Mouse (Mus musculus): ENCODE measurements at regions not wholly inside any gene's neighbourhood (a gene's known extent, or its start where the extent isn't known, plus 50 kb on each side); places are given as distances from the start of the nearest gene placed in this dataset.

DNA sequence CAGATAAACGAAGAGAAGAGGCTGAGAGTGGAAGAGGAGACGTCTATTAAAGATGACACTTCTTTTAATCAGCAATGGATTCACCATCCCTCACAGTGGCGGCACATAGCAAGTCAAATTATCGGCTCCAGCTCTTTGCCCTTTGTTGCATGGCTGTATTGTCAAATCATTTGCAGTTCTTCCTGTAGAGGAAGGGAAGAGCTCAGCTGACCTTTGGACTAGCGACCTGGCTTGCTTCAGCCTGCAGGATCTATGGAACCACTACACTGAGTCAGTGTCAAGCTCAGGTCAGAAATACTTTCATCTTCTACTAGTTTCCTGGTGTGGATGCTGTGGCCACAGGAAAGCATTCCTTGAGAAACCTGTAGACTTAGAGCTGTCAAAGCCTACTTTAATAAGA, 450.4 kb upstream of the Cited2 start:
- TF ChIP-seq POLR2A (IDR thresholded peaks at IDR 0.05; ENCODE audit: extremely low read depth, insufficient read depth, low read length) (no peak), CTCF (IDR thresholded peaks at IDR 0.05; ENCODE audit: low read depth, low read length) (no peak)
- no peaks in the 10 kb centered on the region for H3K36me3 ChIP-seq (ENCODE audit: control insufficient read depth, insufficient read depth, low read length)

DNA sequence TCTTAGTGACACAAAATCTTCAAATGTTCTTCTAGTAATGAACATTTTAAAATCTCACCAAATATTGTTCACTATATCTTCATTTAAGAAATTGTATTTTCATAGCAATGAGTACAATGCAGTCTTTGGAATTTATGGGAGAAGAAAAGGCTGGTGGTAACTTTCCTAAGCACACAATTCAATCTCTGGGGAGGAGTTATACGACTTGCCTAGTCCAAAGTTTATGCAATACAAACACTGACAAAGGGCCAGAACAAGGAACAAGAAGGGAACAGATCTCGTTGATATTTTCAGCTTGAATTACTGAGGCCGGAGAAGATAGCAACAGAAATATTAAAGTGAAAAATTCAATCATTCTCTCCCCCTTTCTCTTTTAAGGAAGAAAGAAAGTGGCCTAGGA, 449.2 kb upstream of the Cited2 start:
- TF ChIP-seq CTCF (IDR thresholded peaks at IDR 0.05; ENCODE audit: low read depth, low read length): no peak
- TF ChIP-seq POLR2A (IDR thresholded peaks at IDR 0.05; ENCODE audit: extremely low read depth, insufficient read depth, low read length): no peak
- Histone ChIP-seq H3K27ac (replicated peaks; ENCODE audit: insufficient read depth, low read depth, low read length) (no peak overlapping the region), H3K79me2 (ENCODE audit: control insufficient read depth, insufficient read depth, low read length) (no peaks in the 10 kb centered on the region), H3K4me1 (ENCODE audit: control insufficient read depth, insufficient read depth, low read length) (no peaks in the 10 kb centered on the region), H3K9ac (ENCODE audit: low read depth, low read length) (no peak overlapping the region), H3K27me3 (ENCODE audit: control insufficient read depth, insufficient read depth, low read length) (no peaks in the 10 kb centered on the region), H3K4me3 (ENCODE audit: insufficient read depth, low read depth, low read length) (no peak overlapping the region), H3K36me3 (ENCODE audit: control insufficient read depth, insufficient read depth, low read length) (no peaks in the 10 kb centered on the region)
- WGBS: 53% methylated on average over 3 of the region's 3 CpGs
- peak; percentile 28 for DNase-seq (ENCODE audit: extremely low read depth, low read depth, low spot score)

More for the DNA sequence above, 450.4 kb upstream of the Cited2 start:
- peak; percentile 15 for DNase-seq (ENCODE audit: extremely low read depth, low read depth, low spot score)
- Histone ChIP-seq H3K79me2 (ENCODE audit: control insufficient read depth, insufficient read depth, low read length) (no peaks in the 10 kb centered on the region), H3K27me3 (ENCODE audit: control insufficient read depth, insufficient read depth, low read length) (no peaks in the 10 kb centered on the region), H3K4me3 (ENCODE audit: insufficient read depth, low read depth, low read length) (no peak overlapping the region), H3K4me1 (ENCODE audit: control insufficient read depth, insufficient read depth, low read length) (no peaks in the 10 kb centered on the region), H3K27ac (replicated peaks; ENCODE audit: insufficient read depth, low read depth, low read length) (no peak overlapping the region), H3K9ac (ENCODE audit: low read depth, low read length) (no peak overlapping the region)
- 68% methylated on average over 5 of the region's 5 CpGs for WGBS

DNA sequence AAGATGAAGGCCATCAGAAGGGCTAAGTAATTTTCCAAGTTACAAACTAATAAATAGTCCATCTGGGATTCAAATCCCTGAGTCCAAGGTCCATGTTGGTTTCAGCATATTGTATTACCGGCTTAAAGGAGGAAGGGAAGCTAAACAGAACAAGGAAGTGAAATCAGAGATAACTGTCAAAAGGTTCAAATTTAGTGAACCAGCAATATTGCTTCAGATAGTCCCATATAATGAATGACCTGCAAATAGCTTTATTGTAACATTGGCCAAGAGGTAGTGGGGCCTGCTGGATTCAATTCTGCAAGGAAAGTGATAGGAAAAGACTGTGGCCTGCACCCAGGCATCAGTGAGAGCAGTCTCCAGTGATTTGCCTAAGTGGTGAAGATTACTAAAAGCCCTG, 447.8 kb upstream of the Cited2 start:
- WGBS: 75% methylated on average over 1 of the region's 1 CpGs
- no peaks in the 10 kb centered on the region for H3K27me3 ChIP-seq (ENCODE audit: control insufficient read depth, insufficient read depth, low read length)
- no peak for TF ChIP-seq POLR2A (IDR thresholded peaks at IDR 0.05; ENCODE audit: extremely low read depth, insufficient read depth, low read length)
- TF ChIP-seq CTCF (IDR thresholded peaks at IDR 0.05; ENCODE audit: low read depth, low read length): no peak
- H3K27ac ChIP-seq (replicated peaks; ENCODE audit: insufficient read depth, low read depth, low read length): no peak overlapping the region
- H3K79me2 ChIP-seq (ENCODE audit: control insufficient read depth, insufficient read depth, low read length): no peaks in the 10 kb centered on the region
- DNase-seq (ENCODE audit: extremely low read depth, low read depth, low spot score): peak; percentile 8
- H3K36me3 ChIP-seq (ENCODE audit: control insufficient read depth, insufficient read depth, low read length): no peaks in the 10 kb centered on the region
- H3K4me1 ChIP-seq (ENCODE audit: control insufficient read depth, insufficient read depth, low read length): no peaks in the 10 kb centered on the region
- H3K9ac ChIP-seq (ENCODE audit: low read depth, low read length): no peak overlapping the region
- no peak overlapping the region for H3K4me3 ChIP-seq (ENCODE audit: insufficient read depth, low read depth, low read length)

DNA sequence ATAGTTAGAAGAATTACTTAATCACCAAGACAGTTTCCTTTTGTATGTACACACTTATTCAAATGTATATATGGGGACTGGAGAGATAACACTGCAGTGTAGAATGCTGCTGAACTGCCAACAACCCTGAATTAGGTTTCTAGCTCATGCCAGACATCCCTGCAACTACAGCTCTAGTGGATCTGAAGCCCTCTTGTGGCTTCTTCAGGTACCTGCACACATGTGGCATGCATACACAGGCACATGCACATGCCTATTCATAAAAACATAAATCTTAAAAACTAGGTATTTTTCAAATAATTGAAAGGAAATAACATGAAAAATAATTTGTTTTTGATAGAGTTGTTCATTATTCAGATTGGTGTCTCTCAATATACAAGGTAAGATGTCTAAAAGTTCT, 445.1 kb upstream of the Cited2 start:
- Histone ChIP-seq H3K79me2 (ENCODE audit: control insufficient read depth, insufficient read depth, low read length) (no peaks in the 10 kb centered on the region), H3K36me3 (ENCODE audit: control insufficient read depth, insufficient read depth, low read length) (no peaks in the 10 kb centered on the region), H3K4me1 (ENCODE audit: control insufficient read depth, insufficient read depth, low read length) (no peaks in the 10 kb centered on the region), H3K9ac (ENCODE audit: low read depth, low read length) (no peak overlapping the region), H3K27me3 (ENCODE audit: control insufficient read depth, insufficient read depth, low read length) (no peaks in the 10 kb centered on the region), H3K27ac (replicated peaks; ENCODE audit: insufficient read depth, low read depth, low read length) (no peak overlapping the region), H3K4me3 (ENCODE audit: insufficient read depth, low read depth, low read length) (no peak overlapping the region)
- TF ChIP-seq POLR2A (IDR thresholded peaks at IDR 0.05; ENCODE audit: extremely low read depth, insufficient read depth, low read length) (no peak), CTCF (IDR thresholded peaks at IDR 0.05; ENCODE audit: low read depth, low read length) (no peak)
- DNase-seq (ENCODE audit: extremely low read depth, low read depth, low spot score): no peak

DNA sequence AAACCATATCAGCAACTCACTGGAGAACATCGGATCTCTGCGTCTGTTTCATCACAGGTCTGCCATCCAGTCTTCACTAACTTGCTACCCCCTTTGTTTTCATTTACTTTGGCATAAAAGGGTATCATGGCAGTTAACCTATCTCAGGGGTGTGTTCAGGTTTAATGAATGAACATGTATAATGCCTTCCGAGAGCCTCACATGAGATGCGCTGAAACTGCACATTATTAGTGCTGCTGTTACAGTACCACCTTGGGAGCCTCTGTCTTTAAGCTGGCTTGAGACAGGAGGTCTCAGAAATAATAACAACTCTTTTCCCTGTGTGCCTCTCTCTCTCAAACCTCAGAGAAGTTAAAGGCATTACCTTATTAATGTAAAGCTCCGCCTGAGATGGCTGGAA, 438.2 kb upstream of the Cited2 start:
- no peaks in the 10 kb centered on the region for H3K36me3 ChIP-seq (ENCODE audit: control insufficient read depth, insufficient read depth, low read length)
- H3K27ac ChIP-seq (replicated peaks; ENCODE audit: insufficient read depth, low read depth, low read length): no peak overlapping the region
- H3K9ac ChIP-seq (ENCODE audit: low read depth, low read length): no peak overlapping the region
- no peak overlapping the region for H3K4me3 ChIP-seq (ENCODE audit: insufficient read depth, low read depth, low read length)
- TF ChIP-seq CTCF (IDR thresholded peaks at IDR 0.05; ENCODE audit: low read depth, low read length) (no peak), POLR2A (IDR thresholded peaks at IDR 0.05; ENCODE audit: extremely low read depth, insufficient read depth, low read length) (no peak)
- H3K27me3 ChIP-seq (ENCODE audit: control insufficient read depth, insufficient read depth, low read length): no peaks in the 10 kb centered on the region
- H3K4me1 ChIP-seq (ENCODE audit: control insufficient read depth, insufficient read depth, low read length): no peaks in the 10 kb centered on the region; the same call in 1 of the 2 replicates
- DNase-seq (ENCODE audit: extremely low read depth, low read depth, low spot score): no peak
- no peaks in the 10 kb centered on the region for H3K79me2 ChIP-seq (ENCODE audit: control insufficient read depth, insufficient read depth, low read length)
- 96% methylated on average over 5 of the region's 5 CpGs for WGBS

DNA sequence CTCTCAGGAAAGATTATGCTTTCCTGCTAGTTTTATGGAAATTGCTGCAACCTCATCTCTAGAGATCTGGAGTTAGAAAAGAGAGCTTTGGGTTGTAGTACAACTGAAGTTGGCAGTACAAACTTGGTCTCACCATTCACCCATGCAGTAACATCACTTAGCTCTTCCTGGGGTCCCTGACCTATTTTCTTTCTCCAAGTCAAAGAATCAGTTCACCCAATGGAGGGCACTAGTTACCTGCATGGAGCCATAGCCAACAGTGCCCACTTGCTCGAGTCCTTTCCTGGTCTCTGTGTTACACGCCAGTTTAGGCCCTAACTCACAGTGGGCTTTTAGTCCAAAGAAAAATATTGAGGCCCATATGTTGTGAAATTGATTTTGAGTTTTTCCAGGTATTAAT, 435.9 kb upstream of the Cited2 start:
- Histone ChIP-seq H3K4me3 (ENCODE audit: insufficient read depth, low read depth, low read length) (no peak overlapping the region), H3K9ac (ENCODE audit: low read depth, low read length) (no peak overlapping the region), H3K79me2 (ENCODE audit: control insufficient read depth, insufficient read depth, low read length) (no peaks in the 10 kb centered on the region), H3K36me3 (ENCODE audit: control insufficient read depth, insufficient read depth, low read length) (no peaks in the 10 kb centered on the region), H3K4me1 (ENCODE audit: control insufficient read depth, insufficient read depth, low read length) (no peaks in the 10 kb centered on the region; the same call in 1 of the 2 replicates), H3K27me3 (ENCODE audit: control insufficient read depth, insufficient read depth, low read length) (no peaks in the 10 kb centered on the region), H3K27ac (replicated peaks; ENCODE audit: insufficient read depth, low read depth, low read length) (no peak overlapping the region)
- TF ChIP-seq CTCF (IDR thresholded peaks at IDR 0.05; ENCODE audit: low read depth, low read length): no peak
- TF ChIP-seq POLR2A (IDR thresholded peaks at IDR 0.05; ENCODE audit: extremely low read depth, insufficient read depth, low read length): no peak
- 90% methylated on average over 2 of the region's 2 CpGs for WGBS
- no peak for DNase-seq (ENCODE audit: extremely low read depth, low read depth, low spot score)
